18 mouse cellular contexts compared by ENCODE assay signal in genomic region chr3:63949837-63950236, GRCm38 (mm10). TPM values are rescaled to one million over a fixed set of nuclear protein-coding genes. Genes with fewer than 3 reads are reported as not detected.
"Had no signal": no experiment of that assay in that cellular context is flagged by ENCODE, and none has a peak within 500 bp of the region (broad histone marks: within the 10 kb centered on the region; RNA-seq: fewer than 3 reads in every experiment).

No protein-coding gene starts in this region.

- H3K9me3 ChIP-seq: midbrain, embryonic 10.5 days; midbrain, embryonic 13.5 days had no signal

- H3K27ac ChIP-seq: kidney, postnatal 0 days; layer of hippocampus, adult 2 months; midbrain, embryonic 10.5 days; midbrain, embryonic 13.5 days; stomach, postnatal 0 days had no signal

- H3K4me1 ChIP-seq: midbrain, embryonic 10.5 days; midbrain, embryonic 13.5 days had no signal

- DNase-seq: kidney, adult 2 months; kidney, postnatal 25 days; layer of hippocampus, adult 9-11 months; lung, postnatal 14 days; lung, postnatal 4 days; right cerebral cortex, postnatal 4 days; thymus, adult 2 months; thymus, postnatal 14 days; thymus, postnatal 4 days had no signal

- H3K27me3 ChIP-seq: midbrain, embryonic 13.5 days had no signal

- H3K4me2 ChIP-seq: midbrain, embryonic 13.5 days had no signal

- H3K9ac ChIP-seq: midbrain, embryonic 13.5 days had no signal

- ATAC-seq: intestine, postnatal 0 days; midbrain, embryonic 13.5 days; midbrain, embryonic 16.5 days had no signal

- H3K4me3 ChIP-seq: layer of hippocampus, adult 2 months; midbrain, embryonic 10.5 days; midbrain, embryonic 13.5 days; myocyte had no signal

RNA-seq across cellular contexts. Expression of gene Plch1, which starts 50.6 kb away (rescaled TPM):
- total RNA-seq: megakaryocyte, adult 5-6 weeks had no signal
